Mouse (Mus musculus): ENCODE measurements around the gene Cort.

DNA sequence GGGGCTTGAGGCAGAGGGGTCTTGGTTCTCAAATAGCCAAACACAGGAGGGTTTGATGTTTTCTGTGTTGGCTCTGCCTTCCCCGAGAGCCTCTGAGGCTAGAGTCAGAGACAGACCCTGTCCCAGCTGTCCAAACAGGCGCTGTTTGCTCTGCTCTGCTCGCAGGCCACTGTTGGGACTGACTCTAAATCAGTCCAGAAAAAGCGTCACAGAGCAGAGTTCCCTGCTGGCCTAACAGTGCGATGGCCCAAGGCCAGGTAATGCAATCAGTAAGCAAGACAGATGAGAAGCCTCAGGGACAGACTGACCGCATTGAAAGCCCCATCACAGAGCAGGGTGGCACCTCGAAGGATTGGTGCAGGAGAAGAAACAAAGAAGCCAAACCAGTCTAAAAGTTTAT, 23.0 kb upstream of the Cort start:
- TF ChIP-seq CTCF (IDR thresholded peaks at IDR 0.05), result no peak
- no peak for TF ChIP-seq EP300 (IDR thresholded peaks at IDR 0.05; ENCODE audit: insufficient read depth, low read depth, low read length)

Measured in heart, adult 2 months (tissue).